Mouse (Mus musculus) liver, embryonic 14.5 days (tissue): ENCODE measurements around the gene Metap2.

Experiments
- CTCF ChIP-seq: IDR thresholded peaks from 2 replicates; pipeline ENCODE4 v1.5.1; 2016; ENCODE audit warnings: antibody characterized with exemption, low read depth, control low read depth
- EP300 ChIP-seq: IDR thresholded peaks from 2 replicates; pipeline ENCODE4 v1.6.1; 2016; ENCODE audit warnings: antibody characterized with exemption, low read depth

GRCm38 (mm10) chr10:93899303-93899702 is 2.4 kb upstream of the Metap2 start:
- TF ChIP-seq CTCF (no peak), EP300 (no peak)
